Mouse (Mus musculus): Measurements from ENCODE around the gene Nlgn3.

DNA sequence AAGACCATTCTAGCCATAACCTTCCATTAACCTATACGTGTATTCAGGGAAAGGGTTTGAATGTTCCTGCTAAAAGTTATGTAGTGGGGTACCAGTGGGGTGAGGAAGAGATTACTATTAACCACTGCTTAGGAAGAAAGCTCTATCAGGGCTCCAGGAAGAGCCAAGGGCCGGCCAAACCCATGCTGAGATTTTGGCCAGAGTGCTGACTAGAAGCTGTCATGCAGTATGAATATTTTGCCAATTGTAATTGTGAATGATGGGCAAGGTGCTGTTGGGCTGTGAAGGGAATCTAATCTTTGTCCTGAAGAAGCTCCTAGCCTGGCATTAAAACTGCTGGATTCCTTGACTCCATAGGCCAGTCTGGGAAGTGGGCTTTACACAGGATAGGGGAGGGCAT is 5.7 kb downstream of the Nlgn3 start:
- no peak for TF ChIP-seq POLR2A (IDR thresholded peaks at IDR 0.05; ENCODE audit: low read depth, low read length)
- no peak for TF ChIP-seq ZKSCAN1 (IDR thresholded peaks at IDR 0.05; ENCODE audit: borderline replicate concordance, low read depth, low read length)
- no peak for TF ChIP-seq SIN3A (IDR thresholded peaks at IDR 0.05; ENCODE audit: low read length)
- TF ChIP-seq MXI1 (IDR thresholded peaks at IDR 0.05; ENCODE audit: low read depth, low read length): no peak
- no peak for TF ChIP-seq CTCF (conservative IDR thresholded peaks at IDR 0.05 in 1 of 2, IDR thresholded peaks at IDR 0.05 in 1 of 2; ENCODE audit: low read depth in 2 of 2, low read length in 2 of 2)
- TF ChIP-seq HCFC1 (IDR thresholded peaks at IDR 0.05; ENCODE audit: low read depth, low read length): no peak
- no peak for TF ChIP-seq EP300 (IDR thresholded peaks at IDR 0.05; ENCODE audit: low read length)
- no peak for TF ChIP-seq MYC (IDR thresholded peaks at IDR 0.05; ENCODE audit: low read depth, low read length)
- no peak for TF ChIP-seq MAZ (IDR thresholded peaks at IDR 0.05; ENCODE audit: low read depth, low read length)
